Mouse (Mus musculus) C2C12 (cell line): ENCODE measurements around the gene Itga11.

ENCODE experiments used
- CEBPB ChIP-seq: IDR thresholded peaks from one replicate; pipeline ENCODE4 v1.6.1; 2011; ENCODE audit warnings: low read depth, mild to moderate bottlenecking, control low read depth, moderate library complexity
- CTCF ChIP-seq: IDR thresholded peaks from one replicate; pipeline ENCODE4 v1.5.1; 2011; ENCODE audit not compliant: control insufficient read depth, insufficient read depth, insufficient read length
- MAX ChIP-seq: IDR thresholded peaks from one replicate; pipeline ENCODE4 v1.6.1; 2011; ENCODE audit warnings: mild to moderate bottlenecking, control low read depth

- no peak for TF ChIP-seq CTCF
- TF ChIP-seq CEBPB, result no peak
- no peak for TF ChIP-seq MAX
Measured at GRCm38 (mm10) chr9:62663443-62663842, 14.2 kb upstream of the Itga11 start.
